Mouse (Mus musculus) bone marrow, adult 2 months (tissue): ENCODE data around the gene Dzip1l. TPM values are rescaled to one million over a fixed set of nuclear protein-coding genes. Genes with fewer than 3 reads are reported as not detected.
"Not testable (repeated sequence)": the region's sequence is repeated elsewhere in the genome, so short reads cannot be mapped to it uniquely, and the experiment has no call there.

ENCODE experiments used
- H3K27ac ChIP-seq: fragments of 200-500 bp; 2 replicates; pipeline ENCODE4 v1.5.1; 2012; ENCODE audit warnings: low read depth, mild to moderate bottlenecking, control low read depth, inconsistent platforms, low read length; ENCODE audit not compliant: control insufficient read depth, poor library complexity, insufficient read depth
- H3K4me1 ChIP-seq: fragments of 200-500 bp; 2 replicates; pipeline ENCODE4 v1.6.1; 2011; ENCODE audit warnings: low read length; ENCODE audit not compliant: control insufficient read depth, insufficient read depth
- H3K4me3 ChIP-seq: fragments of 200-500 bp; replicated peaks from 2 replicates; pipeline ENCODE3; 2011; ENCODE audit warnings: mild to moderate bottlenecking, low read depth, low read length, control low read depth; ENCODE audit not compliant: control insufficient read depth
- CTCF ChIP-seq: fragments of 200-500 bp; IDR thresholded peaks from 2 replicates; pipeline ENCODE4 v1.5.1; 2011; ENCODE audit warnings: low read length, control low read depth; ENCODE audit not compliant: control insufficient read depth, insufficient read depth
- POLR2A ChIP-seq: fragments of 200-500 bp; IDR thresholded peaks from 2 replicates; pipeline ENCODE4 v1.6.1; 2011; ENCODE audit warnings: low read depth, mild to moderate bottlenecking, control low read depth, low read length, borderline replicate concordance; ENCODE audit not compliant: control insufficient read depth
- WGBS: fragments of 180-500 bp; shearing (Covaris S2); methylation state at CpG from one replicate; pipeline ENCODE4 v1.1.7; 2018; 5-methylcytosine and 5-hydroxymethylcytosine counted together
- polyA plus RNA-seq: library from polyadenylated mRNA; stranded (reverse); fragments of >200 nt; gene quantifications from 2 replicates; pipeline ENCODE4 v1.2.4, GENCODE M21; 2011; ENCODE audit warnings: low replicate concordance; ENCODE audit not compliant: missing spikeins, insufficient read depth, insufficient read length

Dzip1l gene
- 0.45 and 1.0 TPM in 2 replicates for polyA plus RNA-seq

- no peak for TF ChIP-seq CTCF
- no peak for TF ChIP-seq POLR2A
- 7% methylated on average over 44 of the region's 44 CpGs for WGBS
- H3K4me3 ChIP-seq = no peak within 1 kb of the TSS
- H3K4me1 ChIP-seq = no peaks in the 10 kb centered on the region
- no peak within 1 kb of the TSS for H3K27ac ChIP-seq
These were observed at the start of gene Dzip1l for GRCm38 (mm10) chr9:99629281-99630011. Dzip1l (plus strand) TSS chr9:99629496.

- Histone ChIP-seq H3K4me3 (no peak overlapping the region), H3K4me1 (no peaks in the 10 kb centered on the region), H3K27ac (no peak overlapping the region)
- TF ChIP-seq CTCF (peak; percentile 32; the same call in 1 of the 2 replicates), POLR2A (no peak)
- WGBS = 49% methylated on average over 2 of the region's 2 CpGs
These were observed 48.6 kb upstream of the Dzip1l start for GRCm38 (mm10) chr9:99580655-99581054.

GRCm38 (mm10) chr9:99587505-99588202, 41.6 kb upstream of the Dzip1l start:
- WGBS = 27% methylated on average over 8 of the region's 8 CpGs
- Histone ChIP-seq H3K4me1 (no peaks in the 10 kb centered on the region), H3K4me3 (no peak overlapping the region), H3K27ac (no peak overlapping the region)
- TF ChIP-seq CTCF (peak; percentile 77), POLR2A (no peak)

GRCm38 (mm10) chr9:99591144-99591543, 38.2 kb upstream of the Dzip1l start:
- 29% methylated on average over 8 of the region's 8 CpGs for WGBS
- Histone ChIP-seq H3K27ac (no peak overlapping the region), H3K4me1 (no peaks in the 10 kb centered on the region), H3K4me3 (no peak overlapping the region)
- no peak for TF ChIP-seq CTCF
- TF ChIP-seq POLR2A = no peak

GRCm38 (mm10) chr9:99599127-99599526, 30.2 kb upstream of the Dzip1l start:
- not testable (repeated sequence) for H3K4me3 ChIP-seq, H3K4me1 ChIP-seq, H3K27ac ChIP-seq
- 84% methylated on average over 6 of the region's 6 CpGs for WGBS

GRCm38 (mm10) chr9:99603566-99603965, 25.7 kb upstream of the Dzip1l start:
- TF ChIP-seq POLR2A (no peak), CTCF (no peak)
- H3K4me1 ChIP-seq = no peaks in the 10 kb centered on the region
- H3K27ac ChIP-seq = no peak overlapping the region
- 76% methylated on average over 2 of the region's 2 CpGs for WGBS
- no peak overlapping the region for H3K4me3 ChIP-seq

GRCm38 (mm10) chr9:99612202-99612601, 17.1 kb upstream of the Dzip1l start, which contains the start of gene A4gnt:
A4gnt (plus strand) TSS chr9:99612502.
- Histone ChIP-seq H3K27ac (no peak within 1 kb of the TSS), H3K4me3 (no peak within 1 kb of the TSS), H3K4me1 (no peaks in the 10 kb centered on the region)
- 47% methylated on average over 2 of the region's 2 CpGs for whole genome bisulfite sequencing
- TF ChIP-seq POLR2A (no peak), CTCF (no peak)

- WGBS = 89% methylated on average over 8 of the region's 8 CpGs
- Histone ChIP-seq H3K4me1 (no peaks in the 10 kb centered on the region), H3K4me3 (no peak overlapping the region), H3K27ac (no peak overlapping the region)
- no peak for TF ChIP-seq CTCF
- no peak for TF ChIP-seq POLR2A
These were observed 9.6 kb upstream of the Dzip1l start for GRCm38 (mm10) chr9:99619688-99620087.
